Mouse (Mus musculus) heart, embryonic 14.5 days (tissue): ENCODE results near the gene Arid5b. TPM values are rescaled to one million over a fixed set of nuclear protein-coding genes. Genes with fewer than 3 reads are reported as not detected.
A peak's percentile ranks its signal among the peaks of the same experiment; 100 is the strongest.

ENCODE experiments used
- ATAC-seq: fragments of 200-750 bp; cut with Nextera tagmentation; 2 replicates; pipeline ENCODE4 v1.8.0; 2017; ENCODE audit warnings: low read depth, moderate TSS enrichment; ENCODE audit not compliant: insufficient number of reproducible peaks, insufficient read depth, low FRiP score
- H3K27ac ChIP-seq, 2 experiments: fragments of 200-500 bp in 1 of 2; fragments of 300-500 bp in 1 of 2; sonication (generic) in 1 of 2; replicated peaks in 1 of 2; 2 replicates each; pipeline ENCODE4 v1.5.1; 2012 to 2014; ENCODE audit warnings: low read depth in 2 of 2, low read length in 2 of 2, control low read depth in 1 of 2, mild to moderate bottlenecking in 1 of 2, mixed read lengths in 1 of 2; ENCODE audit not compliant: control insufficient read depth in 1 of 2, insufficient read depth in 1 of 2
- H3K27me3 ChIP-seq: fragments of 300-500 bp; sonication (generic); 2 replicates; pipeline ENCODE4 v1.6.1; 2014; ENCODE audit warnings: mild to moderate bottlenecking, low read length, control low read depth; ENCODE audit not compliant: control insufficient read depth, insufficient read depth
- H3K36me3 ChIP-seq: fragments of 300-500 bp; sonication (generic); 2 replicates; pipeline ENCODE4 v1.6.1; 2014; ENCODE audit warnings: mild to moderate bottlenecking, control low read depth, low read length, mixed read lengths; ENCODE audit not compliant: control insufficient read depth, insufficient read depth
- H3K4me1 ChIP-seq, 2 experiments: fragments of 200-500 bp in 1 of 2; fragments of 300-500 bp in 1 of 2; sonication (generic) in 1 of 2; 2 replicates each; pipeline ENCODE4 v1.6.1; 2012 to 2014; ENCODE audit warnings: low read length in 2 of 2, control low read depth in 1 of 2, mixed read lengths in 1 of 2; ENCODE audit not compliant: control insufficient read depth in 2 of 2, insufficient read depth in 2 of 2
- H3K4me2 ChIP-seq: fragments of 300-500 bp; sonication (generic); 2 replicates; pipeline ENCODE4 v1.6.1; 2014; ENCODE audit warnings: mild to moderate bottlenecking, low read length
- H3K4me3 ChIP-seq, 2 experiments: fragments of 200-500 bp in 1 of 2; fragments of 300-500 bp in 1 of 2; sonication (generic) in 1 of 2; 2 replicates each; pipeline ENCODE4 v1.5.1; 2012 to 2014; ENCODE audit warnings: low read length in 2 of 2, mild to moderate bottlenecking in 2 of 2, control low read depth in 1 of 2, low read depth in 1 of 2, moderate library complexity in 1 of 2; ENCODE audit not compliant: control insufficient read depth in 1 of 2, insufficient read depth in 1 of 2
- H3K9ac ChIP-seq: fragments of 300-500 bp; sonication (generic); 2 replicates; pipeline ENCODE4 v1.6.1; 2014; ENCODE audit warnings: mild to moderate bottlenecking, low read length
- H3K9me3 ChIP-seq: fragments of 300-500 bp; sonication (generic); 2 replicates; pipeline ENCODE4 v1.6.1; 2016; ENCODE audit warnings: low read length, control low read depth; ENCODE audit not compliant: control insufficient read depth
- WGBS: fragments of 180-500 bp; shearing (Covaris S2); extraction: QIAGEN DNeasy Blood & Tissue Kit; methylation state at CpG from one replicate; pipeline ENCODE4 v1.1.7; 2014; 5-methylcytosine and 5-hydroxymethylcytosine counted together
- polyA plus RNA-seq: library from polyadenylated mRNA; unstranded; fragments of >200 nt; fragmentation: Nextera tagmentation; extraction: Ambion mirVana; gene quantifications from 2 replicates; pipeline ENCODE4 v1.2.1, GENCODE M21; 2014

Arid5b gene
- polyA plus RNA-seq, 1 experiment from 2014 or later = 23.0 TPM

DNA sequence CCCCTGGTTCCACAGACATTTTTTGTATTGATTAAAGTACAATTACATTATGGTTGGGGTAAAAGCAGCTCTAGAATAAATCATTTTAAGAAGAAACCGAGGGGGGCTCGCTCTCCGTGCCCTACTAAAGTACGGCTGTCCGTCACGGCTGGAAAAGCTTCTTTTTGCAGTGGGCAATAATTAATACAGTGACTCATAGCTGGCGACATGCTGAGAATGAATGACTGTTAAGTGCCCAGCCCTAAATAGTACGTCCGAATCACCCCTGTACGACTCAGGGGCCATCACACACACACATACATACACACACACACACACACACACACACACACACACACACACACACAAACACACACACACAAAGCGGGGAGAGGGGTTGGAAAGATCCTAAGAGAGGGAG, 75.2 kb downstream of the Arid5b start:
- Histone ChIP-seq H3K4me2 (no peak overlapping the region), H3K9me3 (no peaks in the 10 kb centered on the region), H3K4me1 (peaks cover 0 to 9% of the 10 kb centered on the region in 2 experiments; a peak in 1 of 4 replicates), H3K27me3 (no peaks in the 10 kb centered on the region), H3K27ac (no peak overlapping the region), H3K36me3 (peaks cover 15% of the 10 kb centered on the region), H3K4me3 (no peak overlapping the region), H3K9ac (0 out of 2 replicates have a peak overlapping the region, but pooled peaks have one; percentile 14)
- WGBS = 61% methylated on average over 11 of the region's 11 CpGs
- ATAC-seq = 0 out of 2 replicates have a peak, but pooled peaks have one; percentile 35

DNA sequence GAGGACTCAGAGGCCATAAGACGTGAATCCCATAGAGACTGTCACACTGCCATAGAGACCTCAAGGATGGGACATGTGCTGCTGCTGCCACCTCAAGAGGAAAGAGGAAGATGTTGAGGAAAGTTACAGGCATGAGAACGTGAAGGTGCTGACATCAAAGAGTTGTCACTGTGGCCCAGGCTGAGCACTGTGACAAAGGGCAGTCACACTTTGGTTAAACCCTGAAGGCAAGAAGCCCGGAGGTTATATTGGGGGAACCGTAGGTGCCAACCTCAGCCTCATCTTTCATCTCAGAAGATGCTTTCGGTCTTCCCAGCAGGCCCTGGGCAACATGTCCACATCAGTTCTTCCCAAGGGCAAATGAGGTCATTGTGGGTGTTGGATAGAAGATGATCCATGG, 79.1 kb downstream of the Arid5b start:
- Histone ChIP-seq H3K4me3 (no peak overlapping the region), H3K27me3 (no peaks in the 10 kb centered on the region), H3K4me2 (no peak overlapping the region), H3K36me3 (peaks cover 15% of the 10 kb centered on the region), H3K9me3 (no peaks in the 10 kb centered on the region), H3K4me1 (peaks cover 0 to 4% of the 10 kb centered on the region in 2 experiments; a peak in 1 of 4 replicates), H3K27ac (no peak overlapping the region), H3K9ac (no peak overlapping the region)
- no peak for ATAC-seq
- WGBS = 81% methylated on average over 5 of the region's 5 CpGs

DNA sequence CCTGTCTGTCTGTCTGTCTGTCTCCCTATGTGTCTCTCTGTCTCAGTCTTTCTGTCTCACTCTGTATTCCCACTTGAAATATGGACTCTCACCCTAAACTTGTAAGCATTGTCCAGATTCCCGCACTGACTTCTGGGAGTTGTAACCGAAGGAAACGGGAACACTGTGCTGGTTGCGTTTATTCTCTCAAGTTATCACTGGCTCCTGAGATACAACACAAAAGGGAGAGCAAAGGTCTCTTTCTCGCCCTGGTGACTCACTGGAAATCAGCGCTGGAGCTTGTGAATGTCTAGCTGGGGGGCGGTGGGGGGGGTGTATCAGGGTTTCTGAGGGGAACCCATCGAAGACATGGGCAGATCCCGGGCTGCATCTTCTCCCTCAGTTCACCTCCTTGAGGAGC, 82.2 kb downstream of the Arid5b start:
- H3K36me3 ChIP-seq = 0 out of 2 replicates have a peak, but pooled peaks cover 2% of the 10 kb centered on the region
- no peaks in the 10 kb centered on the region for H3K27me3 ChIP-seq
- H3K9me3 ChIP-seq = no peaks in the 10 kb centered on the region
- no peak overlapping the region for H3K9ac ChIP-seq
- H3K27ac ChIP-seq = no peak overlapping the region
- no peak for ATAC-seq
- no peak overlapping the region for H3K4me2 ChIP-seq
- WGBS = 50% methylated on average over 9 of the region's 9 CpGs
- peaks cover 4 to 22% of the 10 kb centered on the region in 2 experiments for H3K4me1 ChIP-seq
- H3K4me3 ChIP-seq = no peak overlapping the region

DNA sequence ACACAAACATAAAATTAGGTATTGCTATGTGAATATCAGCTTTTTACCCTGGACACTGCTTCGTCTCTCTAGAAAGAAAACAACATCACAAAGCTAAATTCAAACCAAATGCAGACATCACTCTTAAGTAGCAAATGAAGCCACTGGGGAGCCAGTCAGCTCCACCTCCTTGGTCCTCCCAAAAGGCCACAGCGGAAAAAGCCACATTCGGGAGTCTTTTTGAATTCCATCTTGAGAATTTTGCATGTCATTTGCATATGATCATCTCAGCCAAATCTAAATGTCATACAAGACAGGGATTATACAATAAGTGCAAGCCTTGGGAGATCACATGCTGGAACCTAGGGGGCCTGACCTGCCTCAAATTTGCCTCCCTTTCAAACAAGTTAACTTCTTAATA, 85.0 kb downstream of the Arid5b start:
- no peak for ATAC-seq
- peaks cover 4 to 23% of the 10 kb centered on the region in 2 experiments for H3K4me1 ChIP-seq
- H3K4me2 ChIP-seq = 0 out of 2 replicates have a peak overlapping the region, but pooled peaks have one; percentile 40

DNA sequence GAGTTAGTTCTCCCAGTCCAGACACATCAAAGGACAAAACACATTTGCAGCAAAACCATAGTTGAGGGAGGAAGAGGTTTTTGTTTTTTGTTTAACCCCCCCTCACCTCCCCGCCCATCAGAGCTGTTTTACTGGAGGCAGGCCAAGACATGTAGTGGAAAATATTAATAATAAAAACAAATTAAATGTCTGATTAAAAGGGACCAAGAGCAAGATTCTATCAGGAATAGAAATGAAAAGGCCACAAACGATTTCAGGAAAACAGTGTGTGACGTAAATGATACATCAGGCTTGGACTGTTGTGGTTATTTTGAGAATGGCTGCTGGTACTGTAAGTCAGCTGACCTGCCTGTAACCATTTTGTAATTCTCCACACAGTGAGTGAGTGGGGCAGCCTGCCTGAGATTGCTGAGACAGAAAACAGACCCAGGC, 85.7 kb downstream of the Arid5b start:
- H3K36me3 ChIP-seq = no peaks in the 10 kb centered on the region
- H3K4me3 ChIP-seq = no peak overlapping the region
- H3K4me2 ChIP-seq = peak overlapping the region; percentile 40
- no peaks in the 10 kb centered on the region for H3K9me3 ChIP-seq
- peaks cover 4 to 23% of the 10 kb centered on the region in 2 experiments for H3K4me1 ChIP-seq
- H3K9ac ChIP-seq = peak overlapping the region; percentile 18
- H3K27ac ChIP-seq = peak overlapping the region; percentile 88
- ATAC-seq = no peak; the same call in 1 of the 2 replicates
- WGBS = 19% methylated on average over 3 of the region's 3 CpGs
- no peaks in the 10 kb centered on the region for H3K27me3 ChIP-seq

More for the DNA sequence above, 85.0 kb downstream of the Arid5b start:
- Histone ChIP-seq H3K9me3 (no peaks in the 10 kb centered on the region), H3K9ac (no peak overlapping the region), H3K36me3 (no peaks in the 10 kb centered on the region), H3K4me3 (no peak overlapping the region), H3K27ac (peak overlapping the region; percentile 49 to 88; a peak in 3 of 4 replicates), H3K27me3 (no peaks in the 10 kb centered on the region)
- 67% methylated on average over 3 of the region's 3 CpGs for WGBS

DNA sequence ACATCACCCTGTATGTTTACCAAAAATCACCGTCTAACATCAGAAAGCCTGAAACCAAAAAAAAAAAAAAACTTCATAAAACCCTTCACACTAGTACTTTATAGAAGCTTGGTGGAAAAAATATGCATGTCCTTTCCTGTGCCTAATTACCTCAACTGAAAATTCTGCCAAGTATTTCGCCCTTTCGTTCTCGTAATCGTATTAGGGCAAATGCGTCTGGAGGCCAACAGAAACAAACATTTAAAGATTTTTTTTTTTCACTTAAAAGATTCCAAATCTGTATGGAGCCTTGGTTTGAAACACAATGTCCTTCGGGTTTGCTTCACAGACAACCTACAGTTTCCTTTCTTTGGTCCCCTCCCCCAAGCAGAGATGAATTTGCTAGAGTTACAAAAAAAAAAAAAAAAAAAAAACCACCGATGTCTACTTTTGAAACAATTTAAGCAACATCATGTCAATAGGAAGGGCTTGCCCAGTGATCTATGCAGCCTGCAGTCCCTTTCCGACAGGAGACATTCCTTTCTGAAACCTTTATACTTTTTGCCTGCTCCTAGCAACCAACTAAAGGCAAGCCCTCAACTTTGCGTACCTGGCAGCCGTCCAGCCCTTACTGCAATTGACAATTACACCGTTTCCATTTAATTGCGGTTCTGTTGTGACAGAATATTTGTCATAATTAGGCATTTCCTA, 86.7 kb downstream of the Arid5b start:
- Histone ChIP-seq H3K27me3 (no peaks in the 10 kb centered on the region), H3K4me2 (peak overlapping the region; percentile 40), H3K4me3 (peak overlapping the region in 1 of 2 experiments; percentile 4; a peak in 2 of 4 replicates), H3K9me3 (no peaks in the 10 kb centered on the region), H3K4me1 (peaks cover 4 to 23% of the 10 kb centered on the region in 2 experiments), H3K9ac (no peak overlapping the region), H3K36me3 (peaks cover 1% of the 10 kb centered on the region; the same call in 1 of the 2 replicates), H3K27ac (peak overlapping the region; percentile 56 to 88)
- 39% methylated on average over 13 of the region's 13 CpGs for WGBS
- no peak for ATAC-seq

DNA sequence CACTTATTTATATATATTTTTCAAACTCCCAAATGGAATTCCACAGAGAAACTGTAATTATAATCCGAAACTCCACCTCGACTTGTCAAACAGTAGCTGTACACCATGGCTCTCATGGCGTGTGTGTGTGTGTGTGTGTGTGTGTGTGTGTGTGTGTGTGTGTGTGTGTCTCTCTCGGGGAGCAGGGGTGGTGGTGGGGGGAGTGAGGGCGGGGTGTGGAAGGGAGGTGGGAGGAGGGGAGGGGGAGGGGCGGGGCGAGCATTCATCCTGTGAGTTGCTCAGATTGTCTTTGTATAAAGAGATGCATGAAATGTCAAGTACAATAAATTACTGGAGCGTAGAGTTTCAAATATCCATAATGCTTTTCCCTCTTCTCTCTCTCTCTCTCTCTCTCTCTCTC, 87.4 kb downstream of the Arid5b start:
- Histone ChIP-seq H3K9ac (no peak overlapping the region), H3K4me1 (peaks cover 4 to 23% of the 10 kb centered on the region in 2 experiments), H3K27me3 (no peaks in the 10 kb centered on the region), H3K4me2 (peak overlapping the region; percentile 40; the same call in 1 of the 2 replicates), H3K27ac (peak overlapping the region in 1 of 2 experiments; percentile 41; a peak in 1 of 4 replicates), H3K36me3 (peaks cover 6% of the 10 kb centered on the region), H3K9me3 (no peaks in the 10 kb centered on the region), H3K4me3 (no peak overlapping the region)
- ATAC-seq = no peak
- 85% methylated on average over 6 of the region's 8 CpGs for WGBS
